Mouse (Mus musculus): Measurements from ENCODE around the gene Ctc1. TPM values are rescaled to one million over a fixed set of nuclear protein-coding genes. Genes with fewer than 3 reads are reported as not detected.
A peak's percentile ranks its signal among the peaks of the same experiment; 100 is the strongest.

The Ctc1 gene
- polyA plus RNA-seq, 1 experiment, result 38.1 TPM

DNA sequence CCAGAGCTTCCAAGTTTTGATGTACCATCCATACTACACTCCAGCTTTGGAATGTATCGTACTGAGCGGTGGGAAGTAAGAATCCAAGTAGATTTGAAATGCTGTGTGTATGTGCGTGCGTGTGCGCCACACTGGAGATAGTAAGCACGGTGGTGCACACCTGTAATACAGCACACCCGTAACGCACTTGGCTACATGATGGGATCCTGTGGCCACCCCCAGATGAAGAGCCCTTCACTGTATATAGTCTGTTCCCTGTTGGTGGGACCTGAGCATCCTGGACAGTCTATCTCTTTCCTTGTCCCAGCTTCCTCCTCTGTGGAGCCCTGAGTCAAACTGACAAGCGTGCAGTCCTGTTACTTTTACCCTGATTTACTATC is 30.7 kb downstream of the Ctc1 start:
- H3K4me1 ChIP-seq (ENCODE audit: control insufficient read depth, insufficient read depth, low read length), result peaks cover 1% of the 10 kb centered on the region; the same call in 1 of the 2 replicates

DNA sequence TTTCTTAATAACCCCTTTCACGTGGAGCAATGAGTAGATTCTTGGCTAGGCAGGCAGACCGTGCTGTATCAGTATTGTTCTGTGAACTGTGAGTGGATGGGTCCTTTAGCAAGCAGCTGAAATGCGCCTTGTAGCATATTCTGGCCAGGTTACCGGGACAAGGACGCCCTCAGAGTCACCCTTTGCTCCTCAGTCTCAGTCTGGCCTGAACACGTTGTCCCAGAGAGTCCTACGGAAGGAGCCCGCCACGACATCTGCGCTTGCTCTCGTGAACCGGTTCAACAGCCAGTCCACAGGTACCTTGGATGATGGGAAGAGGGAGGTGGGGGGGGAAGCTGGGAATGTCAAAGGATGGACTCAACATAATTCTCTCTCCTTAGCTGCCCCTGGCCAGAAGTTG is 31.9 kb downstream of the Ctc1 start:
- Histone ChIP-seq H3K27ac (ENCODE audit: control insufficient read depth, insufficient read depth, low read depth, low read length, poor library complexity) (no peak overlapping the region), H3K4me1 (ENCODE audit: control insufficient read depth, insufficient read depth, low read length) (peaks cover 1% of the 10 kb centered on the region; the same call in 1 of the 2 replicates), H3K4me3 (replicated peaks; ENCODE audit: control insufficient read depth, low read depth, low read length) (peak overlapping the region; percentile 38)
- TF ChIP-seq CTCF (IDR thresholded peaks at IDR 0.05; ENCODE audit: control insufficient read depth, insufficient read depth, low read length) (no peak), POLR2A (IDR thresholded peaks at IDR 0.05; ENCODE audit: borderline replicate concordance, control insufficient read depth, low read depth, low read length) (no peak)
- WGBS, result 88% methylated on average over 12 of the region's 12 CpGs

More for the DNA sequence above, 30.7 kb downstream of the Ctc1 start:
- no peak for TF ChIP-seq POLR2A (IDR thresholded peaks at IDR 0.05; ENCODE audit: borderline replicate concordance, control insufficient read depth, low read depth, low read length)
- no peak for TF ChIP-seq CTCF (IDR thresholded peaks at IDR 0.05; ENCODE audit: control insufficient read depth, insufficient read depth, low read length)
- peak overlapping the region; percentile 85 for H3K4me3 ChIP-seq (replicated peaks; ENCODE audit: control insufficient read depth, low read depth, low read length)
- no peak overlapping the region for H3K27ac ChIP-seq (ENCODE audit: control insufficient read depth, insufficient read depth, low read depth, low read length, poor library complexity)
- 21% methylated on average over 9 of the region's 9 CpGs for WGBS

DNA sequence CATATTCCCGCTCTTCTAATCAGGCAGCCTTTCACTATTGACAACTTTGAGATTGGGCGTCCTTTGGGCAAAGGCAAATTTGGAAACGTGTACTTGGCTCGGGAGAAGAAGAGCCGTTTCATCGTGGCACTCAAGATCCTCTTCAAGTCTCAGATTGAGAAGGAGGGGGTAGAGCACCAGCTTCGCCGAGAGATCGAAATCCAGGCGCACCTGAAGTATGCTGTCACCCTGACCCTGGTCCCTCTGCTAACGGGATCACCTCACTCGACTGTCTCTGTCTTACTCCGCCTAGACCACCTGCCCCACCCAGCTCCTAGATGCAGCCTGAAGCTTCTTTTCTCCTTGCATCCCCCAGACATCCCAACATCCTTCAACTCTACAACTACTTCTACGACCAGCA is 32.4 kb downstream of the Ctc1 start:
- no peak overlapping the region for H3K27ac ChIP-seq (ENCODE audit: control insufficient read depth, insufficient read depth, low read depth, low read length, poor library complexity)
- H3K4me3 ChIP-seq (replicated peaks; ENCODE audit: control insufficient read depth, low read depth, low read length), result no peak overlapping the region
- H3K4me1 ChIP-seq (ENCODE audit: control insufficient read depth, insufficient read depth, low read length), result peaks cover 1% of the 10 kb centered on the region; the same call in 1 of the 2 replicates
- TF ChIP-seq CTCF (IDR thresholded peaks at IDR 0.05; ENCODE audit: control insufficient read depth, insufficient read depth, low read length), result no peak
- TF ChIP-seq POLR2A (IDR thresholded peaks at IDR 0.05; ENCODE audit: borderline replicate concordance, control insufficient read depth, low read depth, low read length), result no peak
- WGBS, result 91% methylated on average over 14 of the region's 14 CpGs

DNA sequence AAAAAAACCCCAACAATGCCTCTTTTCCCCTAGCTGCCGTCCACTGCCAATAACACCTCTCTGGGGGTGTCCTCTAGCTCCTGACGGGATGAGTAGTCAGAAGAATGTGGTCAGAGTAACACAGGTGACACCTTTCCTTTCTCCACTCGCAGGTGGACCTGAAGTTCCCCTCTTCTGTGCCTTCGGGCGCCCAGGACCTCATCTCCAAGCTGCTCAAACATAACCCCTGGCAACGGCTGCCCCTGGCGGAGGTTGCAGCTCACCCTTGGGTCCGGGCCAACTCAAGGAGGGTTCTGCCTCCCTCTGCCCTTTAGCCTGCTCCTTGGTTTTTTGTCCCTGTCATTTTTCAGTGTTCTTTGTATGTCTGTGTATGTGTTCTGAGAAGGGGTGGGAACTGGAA is 35.0 kb downstream of the Ctc1 start:
- 94% methylated on average over 8 of the region's 8 CpGs for WGBS
- H3K4me1 ChIP-seq (ENCODE audit: control insufficient read depth, insufficient read depth, low read length), result peaks cover 4% of the 10 kb centered on the region
- TF ChIP-seq POLR2A (IDR thresholded peaks at IDR 0.05; ENCODE audit: borderline replicate concordance, control insufficient read depth, low read depth, low read length) (no peak), CTCF (IDR thresholded peaks at IDR 0.05; ENCODE audit: control insufficient read depth, insufficient read depth, low read length) (no peak)
- no peak overlapping the region for H3K4me3 ChIP-seq (replicated peaks; ENCODE audit: control insufficient read depth, low read depth, low read length)
- no peak overlapping the region for H3K27ac ChIP-seq (ENCODE audit: control insufficient read depth, insufficient read depth, low read depth, low read length, poor library complexity)

DNA sequence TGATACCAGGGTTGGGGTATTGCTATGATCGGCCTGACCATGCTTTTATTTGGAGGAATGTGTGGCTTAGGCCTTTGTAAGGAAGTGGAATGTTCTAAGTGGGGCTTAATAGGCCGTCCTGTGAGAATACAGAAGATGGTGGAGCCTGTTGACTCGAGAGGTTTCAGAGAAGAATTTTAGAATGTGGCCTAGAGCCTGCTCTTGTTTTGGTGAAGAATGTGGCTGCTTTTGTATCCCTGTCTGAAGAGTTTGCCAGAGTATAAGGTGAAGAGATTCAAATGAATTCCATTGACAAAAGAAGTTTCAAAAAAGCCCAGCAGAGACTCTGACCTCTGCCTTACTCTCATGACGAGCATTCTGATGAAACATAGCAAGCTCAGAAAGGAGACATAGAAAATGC is 36.1 kb downstream of the Ctc1 start:
- Histone ChIP-seq H3K4me3 (replicated peaks; ENCODE audit: control insufficient read depth, low read depth, low read length) (no peak overlapping the region), H3K27ac (ENCODE audit: control insufficient read depth, insufficient read depth, low read depth, low read length, poor library complexity) (no peak overlapping the region), H3K4me1 (ENCODE audit: control insufficient read depth, insufficient read depth, low read length) (peaks cover 4% of the 10 kb centered on the region)
- 85% methylated on average over 4 of the region's 4 CpGs for WGBS
- TF ChIP-seq CTCF (IDR thresholded peaks at IDR 0.05; ENCODE audit: control insufficient read depth, insufficient read depth, low read length) (no peak), POLR2A (IDR thresholded peaks at IDR 0.05; ENCODE audit: borderline replicate concordance, control insufficient read depth, low read depth, low read length) (no peak)

DNA sequence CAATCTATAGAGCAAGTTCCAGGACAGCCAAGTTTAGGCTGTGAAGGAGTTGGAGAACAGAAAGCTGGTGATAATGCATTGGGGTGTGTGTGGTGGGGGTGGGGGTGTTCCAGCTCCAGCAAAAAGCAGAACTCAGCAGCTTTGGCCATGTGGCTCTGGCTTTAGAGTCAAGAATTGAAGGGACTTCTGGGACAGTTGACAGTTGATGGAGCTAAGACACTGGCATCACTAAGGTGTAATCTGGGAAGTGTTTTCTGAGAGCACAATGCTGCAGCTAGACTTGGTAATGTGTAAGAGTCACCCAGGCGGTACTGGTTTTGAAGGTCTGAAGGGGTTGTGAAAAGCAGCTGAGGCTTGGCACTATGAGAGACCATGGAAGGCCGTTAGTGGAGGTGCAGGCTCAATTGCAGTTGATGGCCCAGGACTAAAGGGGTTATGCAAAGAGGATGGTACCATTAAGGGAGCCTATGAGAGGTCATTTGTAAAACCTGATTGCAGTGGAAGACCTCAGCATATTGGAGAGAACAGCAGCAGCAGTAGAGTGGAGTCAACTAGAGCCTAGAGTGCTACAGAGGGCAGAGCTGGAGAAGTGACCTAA is 37.2 kb downstream of the Ctc1 start:
- Histone ChIP-seq H3K4me1 (ENCODE audit: control insufficient read depth, insufficient read depth, low read length) (peaks cover 5% of the 10 kb centered on the region), H3K27ac (ENCODE audit: control insufficient read depth, insufficient read depth, low read depth, low read length, poor library complexity) (no peak overlapping the region), H3K4me3 (replicated peaks; ENCODE audit: control insufficient read depth, low read depth, low read length) (no peak overlapping the region)
- no peak for TF ChIP-seq CTCF (IDR thresholded peaks at IDR 0.05; ENCODE audit: control insufficient read depth, insufficient read depth, low read length)
- TF ChIP-seq POLR2A (IDR thresholded peaks at IDR 0.05; ENCODE audit: borderline replicate concordance, control insufficient read depth, low read depth, low read length), result no peak
- 80% methylated on average over 2 of the region's 2 CpGs for WGBS

DNA sequence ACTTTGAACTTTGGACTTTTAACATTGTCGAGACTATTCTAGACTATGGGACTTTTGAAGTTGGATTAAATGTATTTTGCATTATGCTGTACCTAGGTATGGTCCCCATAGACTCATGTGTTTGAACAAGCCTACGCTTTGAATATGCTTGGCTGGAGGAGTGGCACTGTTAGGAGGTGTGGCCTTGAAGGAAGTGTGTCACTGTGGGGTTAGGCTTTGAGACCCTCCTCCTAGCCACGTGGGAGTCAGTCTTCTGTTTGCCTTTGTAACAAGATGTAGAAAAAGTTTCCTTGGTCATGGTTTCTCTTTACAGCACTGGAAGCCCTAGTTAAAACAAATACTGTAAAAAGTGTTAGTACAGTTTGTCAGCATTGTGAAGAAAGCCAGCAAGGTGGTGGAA is 38.1 kb downstream of the Ctc1 start:
- Histone ChIP-seq H3K4me3 (replicated peaks; ENCODE audit: control insufficient read depth, low read depth, low read length) (no peak overlapping the region), H3K4me1 (ENCODE audit: control insufficient read depth, insufficient read depth, low read length) (peaks cover 5% of the 10 kb centered on the region), H3K27ac (ENCODE audit: control insufficient read depth, insufficient read depth, low read depth, low read length, poor library complexity) (no peak overlapping the region)
- no peak for TF ChIP-seq POLR2A (IDR thresholded peaks at IDR 0.05; ENCODE audit: borderline replicate concordance, control insufficient read depth, low read depth, low read length)
- TF ChIP-seq CTCF (IDR thresholded peaks at IDR 0.05; ENCODE audit: control insufficient read depth, insufficient read depth, low read length), result no peak
- 45% methylated on average over 3 of the region's 3 CpGs for WGBS

DNA sequence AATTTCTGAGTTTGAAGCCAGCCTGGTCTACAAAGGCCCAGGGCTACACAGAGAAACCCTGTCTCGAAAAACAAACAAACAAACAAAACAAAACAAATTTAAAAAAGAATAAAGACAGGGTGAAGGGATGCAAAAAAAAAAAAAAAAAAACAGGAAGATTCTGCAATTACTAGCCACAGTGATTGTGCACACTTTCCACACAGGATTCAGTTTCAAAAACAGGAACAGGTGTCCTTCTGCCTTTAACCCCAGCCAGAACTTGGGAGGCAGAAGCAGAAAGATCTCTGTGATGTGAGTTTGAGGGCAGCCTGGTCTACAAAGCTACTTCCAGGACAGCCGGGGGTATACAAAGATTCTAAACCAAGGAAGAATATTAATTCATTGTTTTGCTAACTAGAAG is 42.6 kb downstream of the Ctc1 start:
- peak overlapping the region; percentile 77 for H3K4me3 ChIP-seq (replicated peaks; ENCODE audit: control insufficient read depth, low read depth, low read length)
- no peak for TF ChIP-seq CTCF (IDR thresholded peaks at IDR 0.05; ENCODE audit: control insufficient read depth, insufficient read depth, low read length)
- WGBS, result 32% methylated on average over 2 of the region's 2 CpGs
- peaks cover 5% of the 10 kb centered on the region for H3K4me1 ChIP-seq (ENCODE audit: control insufficient read depth, insufficient read depth, low read length)
- peak overlapping the region; percentile 90 for H3K27ac ChIP-seq (ENCODE audit: control insufficient read depth, insufficient read depth, low read depth, low read length, poor library complexity)
